Mouse (Mus musculus) liver, adult 2 months (tissue): ENCODE results near the gene Blzf1.

Experiments used
- CTCF ChIP-seq: fragments of 200-500 bp; IDR thresholded peaks from 2 replicates; pipeline ENCODE4 v1.5.1; 2011; ENCODE audit warnings: low read depth, low read length, control low read depth
- POLR2A ChIP-seq: fragments of 200-500 bp; IDR thresholded peaks from 2 replicates; pipeline ENCODE4 v1.6.1; 2011; ENCODE audit warnings: low read length, control low read depth; ENCODE audit not compliant: insufficient read depth; ENCODE audit errors: extremely low read depth

GRCm38 (mm10) chr1:164254836-164255235, 52.5 kb downstream of the Blzf1 start:
- TF ChIP-seq POLR2A = no peak
- TF ChIP-seq CTCF = no peak
